Mouse (Mus musculus) cerebellum, postnatal 10 days (tissue): ENCODE results near the gene Ccdc194.

ENCODE experiments used
- DNase-seq, 2 experiments: peaks; one replicate each; pipeline ENCODE4 v3.0.0; 2021; ENCODE audit warnings: mixed read lengths in 2 of 2

Ccdc194 gene

DNA sequence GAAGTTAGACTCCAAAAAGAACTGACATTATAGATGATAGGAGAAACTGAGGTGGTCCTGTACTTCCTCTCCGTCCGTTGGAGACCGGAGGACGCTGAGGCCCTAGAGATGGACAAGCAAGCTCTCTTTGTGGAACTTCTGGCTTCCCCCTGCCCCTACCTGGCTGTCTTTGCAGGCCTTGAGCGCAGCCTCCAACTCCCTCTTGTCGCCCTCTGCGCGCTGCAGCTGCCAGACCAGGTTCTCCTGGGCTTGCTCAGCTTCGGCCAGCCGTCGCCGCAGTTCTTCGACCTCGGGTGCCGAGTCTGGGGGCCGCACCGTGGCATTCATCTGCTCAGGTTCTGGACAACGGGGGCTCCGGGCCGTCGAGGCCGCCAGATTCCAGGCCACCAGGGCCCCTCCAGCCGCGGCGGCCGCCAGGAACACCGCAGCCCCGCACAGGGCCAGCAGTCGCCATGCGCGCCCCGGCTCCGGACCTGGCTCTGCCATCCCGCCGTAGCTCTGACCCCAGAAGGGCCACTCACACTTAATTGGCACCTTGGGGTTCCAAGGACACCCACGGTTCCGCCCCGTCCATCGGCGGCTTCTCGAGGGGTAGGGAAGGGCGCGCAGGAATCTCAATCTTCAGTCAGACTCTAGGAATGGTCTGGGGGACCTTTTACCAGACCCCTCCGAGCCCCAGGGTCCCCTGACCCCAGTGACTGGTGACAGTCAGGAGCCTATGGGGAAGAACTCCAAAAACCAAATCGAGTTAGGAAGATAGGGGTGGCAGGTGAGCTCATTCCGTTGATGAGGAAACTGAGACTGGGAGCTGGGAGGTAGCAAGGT, at the start of gene Ccdc194:
Ccdc194 (minus strand) TSS at position 486 of the 825 bp plus-strand sequence.
- DNase-seq = no peak

DNA sequence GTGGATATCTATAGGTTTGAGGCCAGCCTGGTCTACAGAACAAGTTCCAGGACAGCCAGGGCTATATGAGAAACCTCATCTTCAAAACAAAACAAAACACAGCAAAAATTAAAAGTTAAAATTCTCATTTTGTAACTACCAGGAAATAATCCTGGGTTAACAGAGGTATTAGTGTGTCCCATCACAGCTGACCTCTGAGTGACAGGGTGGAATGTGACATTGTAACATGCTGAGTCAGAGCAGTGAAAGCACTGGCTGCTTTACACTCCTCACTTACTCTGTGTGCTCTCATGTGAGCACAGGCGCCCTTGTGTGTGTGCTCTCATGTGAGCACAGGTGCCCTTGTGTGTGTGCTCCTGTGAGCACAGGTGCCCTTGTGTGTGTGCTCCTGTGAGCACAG, 49.5 kb upstream of the Ccdc194 start:
- DNase-seq = no peak

DNA sequence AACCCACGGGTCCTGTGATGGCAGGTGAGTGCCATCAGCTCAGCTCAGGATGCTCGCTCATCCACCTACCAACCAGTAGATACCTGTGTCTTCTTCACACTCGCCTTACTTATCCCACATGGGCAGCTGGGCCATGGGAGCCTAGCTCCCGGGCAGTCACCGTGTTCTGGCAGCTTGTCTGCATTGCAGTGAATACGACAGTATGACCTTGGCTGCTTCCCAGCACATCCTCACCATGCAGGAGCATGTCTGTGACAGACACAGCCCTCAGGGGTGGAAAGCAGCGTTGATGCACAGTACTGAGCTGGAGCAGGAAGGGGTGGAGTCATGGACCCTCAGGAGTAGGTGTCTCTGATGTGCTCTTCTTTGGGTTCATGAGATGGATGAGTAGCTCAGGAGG, 48.9 kb upstream of the Ccdc194 start:
- DNase-seq = no peak

DNA sequence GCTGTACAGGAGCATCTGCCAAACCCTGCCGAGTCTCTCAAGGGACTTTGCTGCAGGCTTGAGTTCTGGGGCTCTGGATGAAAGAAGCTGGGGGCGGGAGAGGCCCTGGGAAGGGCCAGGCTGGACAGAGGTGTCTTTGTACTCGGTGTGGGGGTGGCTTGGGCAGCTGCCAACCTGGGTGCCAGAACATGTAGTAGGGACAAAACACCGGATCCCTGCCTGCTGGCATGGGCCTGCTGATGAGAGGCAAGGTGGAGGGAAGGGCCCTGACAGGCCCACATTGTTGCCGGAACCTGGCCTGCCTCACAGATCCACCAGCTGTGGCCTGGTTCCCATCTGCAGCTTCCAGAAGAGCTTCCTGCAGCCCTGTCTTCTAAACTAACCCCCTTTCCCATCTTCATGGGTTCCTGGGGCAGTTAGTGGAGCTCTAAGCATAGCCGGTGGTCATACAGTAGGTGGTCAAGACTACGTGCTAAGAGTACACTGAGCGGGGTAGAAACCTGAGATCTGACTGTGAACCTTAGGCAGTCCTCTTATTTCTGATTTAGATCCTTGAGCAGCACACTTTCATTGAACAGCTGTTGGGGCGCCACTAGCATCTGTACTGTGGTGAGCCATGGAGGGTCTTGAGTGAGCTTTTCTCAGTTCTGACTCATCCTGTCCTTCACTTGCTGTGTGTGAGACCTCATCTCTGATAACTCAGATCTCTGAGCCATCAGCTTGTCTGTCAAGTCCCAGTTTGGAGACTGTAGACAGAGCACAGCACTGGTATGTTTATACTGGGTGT, 47.5 kb upstream of the Ccdc194 start:
- peak; percentile 77 to 85 for DNase-seq

DNA sequence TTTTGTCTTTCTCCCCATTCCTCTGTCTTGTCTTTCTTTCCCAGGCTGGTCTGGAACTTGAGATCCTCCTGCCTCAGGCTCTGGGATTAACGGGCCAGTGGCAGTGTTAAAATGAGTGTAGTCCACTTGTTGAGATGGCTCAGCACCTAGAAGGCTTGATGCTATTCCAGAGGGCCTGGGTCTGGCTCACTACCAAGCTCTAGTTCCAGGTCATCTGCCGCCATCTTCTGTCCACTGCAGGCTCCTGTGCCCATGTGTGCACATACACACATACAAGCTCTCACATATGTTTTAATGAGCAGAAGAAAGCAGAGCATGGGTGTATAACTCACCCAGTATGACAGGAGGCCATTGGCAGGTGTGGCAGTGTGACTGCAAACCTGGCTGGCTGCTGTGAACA, 46.6 kb upstream of the Ccdc194 start:
- DNase-seq = peak; percentile 65 to 68

DNA sequence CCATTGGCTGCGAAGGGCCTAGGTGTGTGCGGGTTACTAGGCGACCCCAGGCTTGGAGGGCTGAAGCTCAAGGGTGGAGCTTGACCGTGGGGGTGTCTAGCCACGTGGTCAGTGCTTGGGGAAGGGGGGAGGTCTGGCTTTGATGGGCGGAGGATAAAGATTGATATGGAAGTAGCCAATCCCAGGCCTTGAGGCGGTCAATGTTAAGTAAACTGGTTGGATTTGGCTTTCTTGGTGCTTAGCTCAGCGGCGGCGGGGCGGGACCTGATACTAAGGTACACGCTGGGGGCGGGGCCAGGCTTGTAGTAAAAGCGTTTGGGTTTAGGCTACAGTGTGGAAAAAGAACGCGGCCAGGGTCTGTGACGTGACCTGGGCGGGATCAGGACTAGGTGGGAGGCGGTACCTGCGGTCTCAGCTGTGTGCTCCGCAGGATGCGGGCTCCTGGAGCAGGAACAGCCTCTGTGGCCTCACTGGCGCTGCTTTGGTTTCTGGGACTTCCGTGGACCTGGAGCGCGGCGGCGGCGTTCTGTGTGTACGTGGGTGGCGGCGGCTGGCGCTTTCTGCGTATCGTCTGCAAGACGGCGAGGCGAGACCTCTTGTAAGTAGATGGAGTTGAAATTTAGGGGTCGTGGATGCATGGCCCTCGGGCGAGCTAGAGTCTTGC, 44.9 kb upstream of the Ccdc194 start:
- peak; percentile 98 for DNase-seq

DNA sequence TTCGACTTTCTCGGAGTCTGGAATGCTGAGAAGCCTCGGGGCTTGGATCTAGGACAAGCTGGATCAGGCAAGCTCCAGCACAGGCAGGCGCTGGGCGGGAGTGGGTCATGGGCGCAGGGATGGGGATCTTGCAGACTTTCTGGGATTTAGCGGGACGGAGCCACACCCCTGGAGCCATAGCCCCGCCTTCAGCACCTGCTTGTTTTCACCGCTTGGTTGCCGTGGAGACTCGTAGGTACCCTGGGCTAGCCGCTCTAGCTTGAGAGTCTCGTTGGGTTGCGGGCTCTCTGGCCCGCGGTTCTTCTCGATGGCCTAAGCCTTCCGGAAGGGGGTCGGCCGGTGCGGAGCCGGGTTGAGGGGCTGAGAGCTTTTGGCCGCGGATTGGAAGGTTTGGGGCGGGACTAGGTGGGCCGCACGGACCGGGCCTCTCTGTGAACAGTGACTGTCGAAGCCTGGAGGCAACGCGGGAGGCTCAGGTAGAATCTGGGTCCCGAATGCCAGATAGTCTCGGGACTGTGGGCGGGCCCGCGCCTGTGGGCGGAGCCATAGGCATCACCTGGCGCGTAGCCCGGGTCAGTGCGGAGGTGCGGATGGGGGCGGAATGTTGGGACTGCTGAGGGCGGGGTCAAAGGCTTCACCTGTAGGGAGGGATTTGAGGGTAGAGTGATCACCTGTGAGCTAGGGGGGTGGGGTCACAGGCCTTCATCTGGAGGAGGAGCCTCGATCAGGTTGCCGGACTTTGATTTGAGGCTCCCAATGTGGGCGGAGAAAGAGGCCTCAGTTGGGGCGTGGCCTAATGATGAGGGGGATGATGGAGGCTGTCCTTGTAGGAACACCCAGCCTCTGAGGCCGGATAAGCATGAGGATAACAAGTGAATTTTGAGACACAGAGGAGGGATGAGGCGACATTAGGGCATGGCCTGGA, 44.1 kb upstream of the Ccdc194 start:
- DNase-seq = peak; percentile 94 to 95

DNA sequence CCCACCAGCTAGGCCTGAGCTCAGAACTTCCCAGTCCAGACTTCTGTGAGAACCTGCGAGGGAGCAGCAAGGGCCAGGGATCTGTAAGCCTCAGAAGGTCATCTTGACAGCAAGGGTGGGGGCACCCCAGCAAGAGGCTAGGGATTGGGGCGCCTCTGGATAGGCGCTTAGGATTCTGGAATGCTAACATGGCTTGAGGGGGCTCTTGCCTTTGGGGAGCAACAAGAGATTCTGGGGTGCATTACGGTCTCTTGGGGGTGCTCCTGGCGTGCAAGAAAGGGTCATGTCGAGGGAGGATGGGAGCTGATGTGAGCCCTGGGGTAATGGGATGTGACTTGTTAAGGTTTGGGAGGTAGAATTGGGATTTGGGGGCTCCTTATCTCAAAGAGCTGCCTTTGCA, 43.4 kb upstream of the Ccdc194 start:
- peak in 1 of 2 experiments; percentile 47 for DNase-seq

DNA sequence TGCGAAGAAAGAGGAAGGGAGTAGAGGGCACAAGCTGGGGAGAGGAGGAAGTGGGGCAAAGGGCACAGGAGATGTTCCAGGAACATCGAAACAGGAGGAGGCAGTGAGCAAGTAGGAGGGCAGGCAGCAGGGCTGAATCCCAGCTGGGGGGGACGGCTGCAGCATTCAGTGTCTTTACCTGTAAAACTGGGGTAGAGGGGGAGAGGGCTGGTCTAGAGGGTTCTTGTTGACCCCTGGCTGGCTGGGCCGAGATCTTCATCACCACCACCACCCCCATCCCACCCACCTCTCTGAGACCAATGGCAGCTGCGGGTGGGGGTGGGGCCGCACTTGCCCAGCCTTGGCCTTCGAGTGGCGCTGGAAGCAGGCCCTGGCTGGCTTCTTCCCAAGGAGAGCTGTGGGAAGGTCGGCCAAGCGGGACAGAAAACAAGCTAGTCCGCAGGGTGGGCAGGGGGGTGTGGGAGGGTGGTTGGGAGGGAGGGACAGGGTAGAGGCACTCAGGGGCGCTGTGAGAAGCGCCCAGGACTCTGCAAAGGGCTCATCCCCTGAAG, 43.0 kb upstream of the Ccdc194 start, which contains the start of gene Slc27a1:
Slc27a1 (plus strand) TSS at position 496 of the 551 bp plus-strand sequence.
- DNase-seq = peak; percentile 95

DNA sequence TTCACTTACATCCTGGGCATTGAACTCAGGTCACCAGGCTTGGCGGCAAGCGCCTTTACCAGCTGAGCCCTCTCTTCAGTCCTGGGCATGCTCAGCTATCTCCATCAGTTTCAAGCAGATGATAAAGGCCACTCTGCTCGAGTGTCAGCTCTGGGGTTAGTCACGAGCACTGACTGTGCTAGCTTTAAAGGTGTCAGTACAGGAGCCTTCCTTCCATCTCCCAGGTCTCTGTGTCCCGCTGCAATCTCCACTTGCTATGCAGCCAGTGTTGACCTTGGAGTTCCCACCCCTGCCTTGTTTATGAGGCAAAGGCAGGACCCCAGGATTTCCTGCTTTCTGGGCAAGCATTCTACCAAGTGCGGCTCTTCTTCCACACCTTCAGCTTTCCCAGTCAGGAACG, 42.1 kb upstream of the Ccdc194 start:
- no peak for DNase-seq

DNA sequence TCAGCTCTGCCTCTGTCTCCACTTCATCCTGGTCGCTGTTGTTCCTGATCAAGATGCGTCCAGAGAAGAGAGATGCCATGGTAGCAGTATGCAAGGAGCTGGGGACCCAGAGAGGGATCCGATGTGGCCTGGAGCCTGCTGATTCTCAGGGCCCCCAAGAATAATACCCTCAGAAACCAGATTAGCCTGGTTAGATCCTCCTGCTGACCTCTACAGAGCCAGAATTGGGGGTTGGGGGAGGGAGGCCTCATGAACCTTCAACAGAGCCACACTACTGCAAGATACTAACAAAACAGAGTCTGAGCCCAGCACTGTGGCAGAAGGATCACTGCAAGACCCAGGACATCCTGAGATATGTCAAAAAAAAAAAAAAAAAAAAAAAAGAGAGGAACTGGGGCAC, 41.0 kb upstream of the Ccdc194 start, which contains the start of gene Nxnl1:
Nxnl1 (minus strand) TSS at position 101 of the 400 bp plus-strand sequence.
- no peak for DNase-seq

DNA sequence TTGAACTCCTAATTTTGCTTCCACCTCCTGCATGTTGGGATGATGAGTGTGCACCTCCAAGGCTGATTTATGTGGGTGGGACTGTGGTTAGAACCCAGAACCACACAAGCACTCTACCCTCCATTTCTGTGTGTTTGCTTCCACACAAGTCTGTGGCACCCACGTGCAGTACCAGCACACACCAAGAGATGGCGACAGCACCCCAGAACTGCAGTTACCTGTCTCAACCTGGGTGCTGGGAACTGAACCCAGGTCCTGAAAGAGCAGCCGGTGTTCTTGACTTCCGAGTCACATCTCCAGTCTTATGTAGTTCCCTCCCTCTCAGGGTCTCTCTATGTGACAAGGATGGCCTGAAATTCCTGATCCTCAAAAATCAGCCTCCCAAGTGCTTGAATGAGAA, 38.5 kb upstream of the Ccdc194 start:
- no peak for DNase-seq

DNA sequence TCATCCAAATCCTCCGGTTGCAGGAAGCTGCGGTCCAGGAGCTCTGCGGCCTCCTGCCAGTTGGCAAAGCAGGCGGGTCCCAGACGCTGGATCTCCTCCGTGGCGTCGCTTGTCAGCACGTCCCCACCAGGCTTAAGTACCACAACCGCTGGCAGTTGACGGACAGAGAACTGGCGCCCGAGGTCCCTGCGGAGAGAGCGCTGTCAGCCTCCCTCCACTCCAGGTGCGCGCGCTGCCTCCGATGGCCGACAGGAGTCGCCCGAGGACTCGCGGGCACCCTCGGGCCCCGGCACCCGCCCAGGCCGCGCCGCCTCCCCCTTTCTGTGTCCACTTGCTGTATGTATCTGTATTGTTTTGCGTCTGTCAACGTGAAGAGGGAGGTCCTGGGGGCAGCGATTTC, 37.2 kb upstream of the Ccdc194 start:
- DNase-seq = peak; percentile 88 to 91

DNA sequence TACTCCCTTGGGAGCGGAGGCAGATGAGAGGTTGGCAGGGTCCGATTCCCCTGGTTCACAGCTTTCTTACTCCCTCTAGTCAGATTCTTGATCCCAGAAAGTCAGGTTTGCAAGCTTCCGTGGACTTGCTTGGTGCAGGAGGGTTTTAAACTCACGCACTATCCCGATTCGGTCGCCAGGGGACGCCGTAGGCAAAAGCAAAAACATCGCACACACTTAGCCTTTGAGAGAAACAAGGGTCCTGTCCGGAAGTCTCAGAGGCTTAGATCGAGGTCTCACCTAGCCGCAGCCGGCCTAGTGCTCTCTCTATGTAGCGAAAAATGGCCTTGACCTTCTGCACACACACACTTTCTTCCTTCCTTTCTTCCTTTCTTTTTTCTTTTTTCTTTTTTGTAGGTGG, 35.9 kb upstream of the Ccdc194 start:
- peak; percentile 77 to 83 for DNase-seq

DNA sequence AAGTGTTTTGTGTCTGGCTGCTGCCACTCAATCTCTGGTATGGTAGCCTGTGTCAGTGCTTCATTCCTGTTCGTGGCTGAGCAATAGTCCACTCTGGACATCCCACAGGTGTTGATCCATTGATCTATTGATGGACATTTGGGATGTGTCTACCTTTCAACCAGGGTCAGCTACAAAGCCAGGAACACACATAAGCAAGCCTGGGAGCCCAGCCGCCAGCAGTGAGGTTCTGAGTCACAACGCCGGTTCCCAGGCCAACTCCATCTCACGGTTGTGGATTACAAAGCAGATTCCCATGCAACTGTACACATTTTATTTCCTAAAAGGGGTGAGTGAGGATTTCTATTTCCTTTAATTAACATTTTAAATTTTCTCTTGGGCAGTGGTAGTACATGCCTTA, 35.3 kb upstream of the Ccdc194 start:
- no peak for DNase-seq

DNA sequence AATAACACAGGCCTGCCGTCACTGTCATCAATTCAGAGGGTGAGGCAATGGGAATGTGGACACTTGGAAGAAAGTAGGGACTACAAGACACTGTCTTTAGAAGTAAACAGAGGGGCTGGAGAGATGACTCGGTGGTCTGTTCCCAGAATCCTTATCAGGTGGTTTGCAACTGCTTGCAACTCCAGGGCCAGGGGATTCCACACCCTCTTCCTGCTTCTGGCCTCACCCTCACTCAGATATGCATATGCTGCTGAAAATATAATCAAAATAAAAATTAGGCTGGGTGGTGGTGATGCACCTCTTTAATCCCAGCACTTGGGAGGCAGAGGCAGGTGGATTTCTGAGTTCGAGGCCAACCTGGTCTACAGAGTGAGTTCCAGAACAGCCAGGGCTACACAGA, 34.6 kb upstream of the Ccdc194 start:
- no peak for DNase-seq

DNA sequence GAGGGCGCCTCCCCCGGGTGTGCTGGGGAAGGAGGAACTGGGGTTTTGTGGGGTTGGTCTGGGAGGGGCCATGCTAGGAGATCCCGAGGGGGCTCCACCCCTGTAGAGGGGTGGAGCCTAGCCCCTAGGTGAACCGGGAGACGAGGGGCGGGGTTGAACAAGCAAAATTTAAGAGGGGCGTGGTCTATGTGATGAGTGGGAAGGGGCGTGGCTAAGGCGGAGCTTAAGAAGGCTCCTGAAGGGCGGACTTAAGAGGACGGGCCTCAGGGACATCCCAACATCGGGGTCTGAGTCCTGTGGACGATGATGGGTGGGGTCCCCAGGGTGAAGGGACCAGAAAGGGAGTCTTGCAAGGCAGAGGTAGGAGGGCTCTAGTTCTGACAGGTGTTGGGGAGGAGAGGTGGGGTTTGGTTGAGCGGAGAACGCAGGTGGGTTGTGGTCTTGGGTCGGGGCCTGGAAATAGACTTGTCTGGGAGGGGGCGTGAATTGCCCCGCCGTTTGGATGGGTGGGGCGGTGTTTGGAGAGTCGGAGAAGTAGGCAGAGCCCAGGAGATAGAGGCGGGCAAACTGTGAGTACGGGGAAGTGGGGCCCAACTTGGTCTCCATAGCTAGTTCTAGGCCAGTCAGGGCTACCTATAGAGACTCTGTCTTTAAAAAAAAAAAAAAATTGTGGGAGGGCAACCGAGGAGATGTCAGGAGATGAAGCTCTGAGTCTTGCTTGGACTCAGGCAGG, 33.6 kb upstream of the Ccdc194 start:
- DNase-seq = peak; percentile 49 to 53

DNA sequence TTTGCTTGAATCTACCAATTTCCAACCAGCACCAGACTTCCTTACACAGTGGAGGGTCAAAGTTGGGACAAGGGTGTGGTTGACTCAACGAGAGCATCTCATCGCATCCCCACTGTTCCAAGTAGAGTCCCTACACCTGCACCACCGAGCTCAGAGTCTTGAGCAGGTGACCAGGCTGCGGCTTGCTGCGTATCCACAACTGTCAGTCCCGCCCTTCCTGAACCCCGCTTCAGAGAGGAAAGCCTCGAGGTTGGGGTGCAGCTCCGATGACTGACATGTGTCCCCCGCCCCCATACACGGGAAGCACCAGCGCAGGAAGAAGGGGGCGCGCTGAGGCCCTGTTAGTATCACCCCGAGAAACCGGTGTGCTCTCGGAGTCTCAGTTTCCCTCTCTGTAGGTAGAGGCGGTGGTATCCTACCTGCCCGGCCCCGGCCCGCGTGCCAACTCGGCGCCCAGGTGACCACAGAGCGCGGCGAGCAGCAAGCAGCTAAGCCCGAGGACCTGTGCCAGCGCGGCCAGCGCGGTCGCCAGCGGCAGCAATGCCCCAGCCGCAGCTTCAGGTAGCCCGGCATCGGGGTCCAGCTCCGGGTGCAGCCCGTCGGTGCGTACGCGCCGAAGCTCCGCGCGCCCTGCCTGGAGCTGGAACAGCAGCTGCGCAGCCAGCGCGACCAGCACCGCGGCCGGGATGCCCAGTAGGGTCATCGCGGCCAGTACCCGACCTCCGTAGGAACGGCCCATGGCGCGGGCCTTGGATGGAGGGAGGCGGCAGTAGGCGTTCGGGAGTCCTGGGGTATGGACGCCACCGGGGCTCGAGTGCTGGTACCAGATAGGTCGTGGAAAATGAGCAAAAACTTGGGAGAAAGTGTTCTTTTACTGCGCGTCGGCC, 32.8 kb upstream of the Ccdc194 start, which contains the start of gene Tmem221:
Tmem221 (minus strand) TSS at position 801 of the 887 bp plus-strand sequence.
- peak; percentile 30 to 31 for DNase-seq

DNA sequence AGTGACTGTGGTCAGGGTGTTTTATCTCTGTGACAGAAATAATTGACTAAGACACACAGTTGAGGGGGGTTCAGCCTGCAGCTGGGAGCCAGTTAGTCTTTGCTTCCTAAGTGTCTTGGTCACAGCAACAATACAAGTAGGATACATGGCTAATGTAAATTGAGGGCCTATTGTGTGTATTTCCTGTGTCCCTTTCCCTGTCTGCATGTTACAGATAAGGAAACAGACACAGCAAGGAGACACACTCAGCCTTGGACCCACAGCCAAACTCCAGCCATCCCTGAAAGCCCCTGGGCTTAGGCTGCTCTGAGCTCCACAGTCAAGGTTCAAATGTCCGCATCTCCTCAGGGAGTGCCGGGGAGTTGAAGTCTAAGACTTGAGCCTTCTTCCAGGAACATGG, 29.1 kb upstream of the Ccdc194 start:
- no peak for DNase-seq

DNA sequence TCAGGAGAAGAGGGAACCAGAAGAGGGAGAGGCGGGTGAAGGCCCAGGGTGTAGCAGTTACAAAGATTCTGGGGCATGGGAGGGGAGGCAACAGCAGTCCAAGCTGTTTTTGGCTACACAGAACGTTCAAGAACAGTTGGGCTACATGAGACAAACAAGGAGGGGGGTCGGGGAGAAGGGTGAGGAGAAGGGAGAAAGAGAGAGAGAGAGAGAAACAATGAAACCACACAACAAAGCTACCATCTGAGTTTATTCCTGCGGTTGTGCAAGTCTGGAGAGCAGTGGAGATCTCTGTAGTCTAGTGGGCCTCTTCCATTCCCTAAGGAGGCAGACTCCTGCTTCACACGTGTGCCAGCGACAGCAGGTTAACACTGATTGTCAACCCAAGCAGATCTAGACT, 28.5 kb upstream of the Ccdc194 start:
- DNase-seq = no peak
